8 mouse cellular contexts compared by ENCODE assay signal in genomic region chr11:94936851-94937295, GRCm38 (mm10). TPM values are rescaled to one million over a fixed set of nuclear protein-coding genes. Genes with fewer than 3 reads are reported as not detected.
A peak's percentile ranks its signal among the peaks of the same experiment; 100 is the strongest.
DNase-seq lines count a peak whose midpoint lies in the region; ATAC-seq lines count a peak whose summit lies in the region.

No protein-coding gene starts in this region.

- peak; percentile 69 for ATAC-seq in midbrain, embryonic 12.5 days (ENCODE audit: low FRiP score, low read depth)

- intact Hi-C loops in left cerebral cortex, postnatal 4 days (cut with DNase I): loop anchor here (2.0 to 5.0 kb wide), 3 partner anchors 35 to 205 kb away; no protein-coding TSS in a partner anchor

- peaks cover 24% of the 10 kb centered on the region for H3K36me3 ChIP-seq in embryonic facial prominence, embryonic 10.5 days (replicated peaks)
- H3K36me3 ChIP-seq in midbrain, embryonic 12.5 days: no peaks in the 10 kb centered on the region

- WGBS in embryonic facial prominence, embryonic 10.5 days: under 1% methylated on average over 17 of the region's 17 CpGs
- WGBS in midbrain, embryonic 12.5 days: under 1% methylated on average over 17 of the region's 17 CpGs

- peak overlapping the region; percentile 60 for H3K4me3 ChIP-seq in embryonic facial prominence, embryonic 10.5 days
- peak overlapping the region; percentile 33 for H3K4me3 ChIP-seq in midbrain, embryonic 12.5 days

- peak overlapping the region; percentile 56 for H3K4me2 ChIP-seq in midbrain, embryonic 12.5 days (replicated peaks)

- H3K27me3 ChIP-seq in embryonic facial prominence, embryonic 10.5 days (replicated peaks; ENCODE audit: low read depth, poor library complexity, severe bottlenecking): peaks cover 98% of the 10 kb centered on the region
- H3K27me3 ChIP-seq in midbrain, embryonic 12.5 days: peaks cover 96% of the 10 kb centered on the region

- no peaks in the 10 kb centered on the region for H3K9me3 ChIP-seq in embryonic facial prominence, embryonic 10.5 days
- H3K9me3 ChIP-seq in midbrain, embryonic 12.5 days: no peaks in the 10 kb centered on the region

- peak overlapping the region; percentile 75 for H3K27ac ChIP-seq in embryonic facial prominence, embryonic 10.5 days (replicated peaks)
- H3K27ac ChIP-seq in midbrain, embryonic 12.5 days (replicated peaks): peak overlapping the region; percentile 22; the same call in 1 of the 2 replicates

- peak overlapping the region; percentile 29; the same call in 1 of the 2 replicates for H3K9ac ChIP-seq in midbrain, embryonic 12.5 days (replicated peaks)

- DNase-seq in 3134 (ENCODE audit: extremely low read depth, insufficient read length, low spot score): peak; percentile 92
- DNase-seq in adrenal gland, postnatal 14 days: peak; percentile 90
- DNase-seq in embryonic facial prominence, embryonic 10.5 days (ENCODE audit: low spot score): peak; percentile 92
- peak; percentile 98 for DNase-seq in heart, adult 11 months
- DNase-seq in kidney, adult 11 months: peak; percentile 82
- DNase-seq in left cerebral cortex, postnatal 4 days: peak; percentile 91
- peak; percentile 75 for DNase-seq in skeletal muscle tissue, adult 2 months (ENCODE audit: low read depth, low spot score)

- peaks cover 57% of the 10 kb centered on the region for H3K4me1 ChIP-seq in embryonic facial prominence, embryonic 10.5 days
- peaks cover 18% of the 10 kb centered on the region for H3K4me1 ChIP-seq in midbrain, embryonic 12.5 days

RNA-seq across cellular contexts. Expression of gene Col1a1, which starts 0.8 kb away (rescaled TPM):
- 358 and 494 TPM in 2 replicates for total RNA-seq in adrenal gland, postnatal 14 days (2021)
- 61.5 and 88.8 TPM in 2 replicates for polyA plus RNA-seq in embryonic facial prominence, embryonic 10.5 days (2016; fragmentation: Nextera tagmentation; extraction: Ambion mirVana)
- 10 to 100 TPM; 62.8 to 70.4 TPM for total RNA-seq in left cerebral cortex, postnatal 4 days (2021)
- polyA plus RNA-seq in midbrain, embryonic 12.5 days (2016; fragmentation: Nextera tagmentation; extraction: Ambion mirVana): 405 and 569 TPM in 2 replicates

RNA-seq across cellular contexts. Expression of gene Hils1, which starts 30.5 kb away (rescaled TPM):
- not detected in 2 replicates for total RNA-seq in adrenal gland, postnatal 14 days (2021)
- polyA plus RNA-seq in embryonic facial prominence, embryonic 10.5 days (2016; fragmentation: Nextera tagmentation; extraction: Ambion mirVana): not detected in 2 replicates
- total RNA-seq in left cerebral cortex, postnatal 4 days (2021): under 1 TPM in 1 of 2 experiments, not detected in 1; 0.46 TPM
- polyA plus RNA-seq in midbrain, embryonic 12.5 days (2016; fragmentation: Nextera tagmentation; extraction: Ambion mirVana): not detected in 2 replicates

RNA-seq across cellular contexts. Expression of gene Sgca, which starts 39.3 kb away (rescaled TPM):
- 0.26 TPM in 1 of 2 replicates, not detected in the other for total RNA-seq in adrenal gland, postnatal 14 days (2021)
- 0.17 TPM in 1 of 2 replicates, not detected in the other for polyA plus RNA-seq in embryonic facial prominence, embryonic 10.5 days (2016; fragmentation: Nextera tagmentation; extraction: Ambion mirVana)
- total RNA-seq in left cerebral cortex, postnatal 4 days (2021): not detected
- polyA plus RNA-seq in midbrain, embryonic 12.5 days (2016; fragmentation: Nextera tagmentation; extraction: Ambion mirVana): not detected in 2 replicates

RNA-seq across cellular contexts. Expression of gene Ppp1r9b, which starts 54.0 kb away (rescaled TPM):
- 101 and 109 TPM in 2 replicates for total RNA-seq in adrenal gland, postnatal 14 days (2021)
- 8.3 and 9.4 TPM in 2 replicates for polyA plus RNA-seq in embryonic facial prominence, embryonic 10.5 days (2016; fragmentation: Nextera tagmentation; extraction: Ambion mirVana)
- 100 to 1,000 TPM; 273 to 276 TPM for total RNA-seq in left cerebral cortex, postnatal 4 days (2021)
- 15.7 and 17.7 TPM in 2 replicates for polyA plus RNA-seq in midbrain, embryonic 12.5 days (2016; fragmentation: Nextera tagmentation; extraction: Ambion mirVana)

Comparison
In these comparisons a context has a peak if more than half of its experiments do, and no peak if none do; other contexts are left out.
1. Peak in every context shown above with its lines: DNase-seq, ATAC-seq, H3K4me3 ChIP-seq and H3K27ac ChIP-seq.